Mouse (Mus musculus): ENCODE measurements around the gene Unc13b.

GRCm38 (mm10) chr4:43257040-43257439, 198.3 kb downstream of the Unc13b start:
- TF ChIP-seq CTCF (conservative IDR thresholded peaks at IDR 0.05; ENCODE audit: insufficient read depth, insufficient read length, low read depth, low read length) (no peak), POLR2A (IDR thresholded peaks at IDR 0.05; ENCODE audit: low read depth, low read length) (no peak)
